Mouse (Mus musculus): ENCODE results near the gene Traf5.

Gene Traf5

GRCm38 (mm10) chr1:192090689-192091567, 1.4 kb downstream of the Traf5 start:
- DNase-seq, result no peak

- DNase-seq, result no peak
These were observed 2.1 kb downstream of the Traf5 start for GRCm38 (mm10) chr1:192090281-192090680.

- no peak for DNase-seq
These were observed 2.9 kb downstream of the Traf5 start for GRCm38 (mm10) chr1:192089208-192090166.

- DNase-seq, result no peak
These were observed 4.3 kb downstream of the Traf5 start for GRCm38 (mm10) chr1:192088011-192088410.

GRCm38 (mm10) chr1:192087098-192087497, 5.3 kb downstream of the Traf5 start:
- no peak for DNase-seq

- no peak for DNase-seq
These were observed 5.9 kb downstream of the Traf5 start for GRCm38 (mm10) chr1:192086279-192087037.

GRCm38 (mm10) chr1:192085218-192085617, 7.1 kb downstream of the Traf5 start:
- no peak for DNase-seq

- DNase-seq, result no peak
These were observed 9.7 kb downstream of the Traf5 start for GRCm38 (mm10) chr1:192082646-192083045.

- no peak for DNase-seq
These were observed 11.2 kb downstream of the Traf5 start for GRCm38 (mm10) chr1:192081129-192081528.

- DNase-seq, result no peak
These were observed 13.2 kb downstream of the Traf5 start for GRCm38 (mm10) chr1:192079121-192079520.

GRCm38 (mm10) chr1:192078406-192078805, 14.0 kb downstream of the Traf5 start:
- DNase-seq, result no peak

- DNase-seq, result no peak
These were observed 15.4 kb downstream of the Traf5 start for GRCm38 (mm10) chr1:192076796-192077535.

GRCm38 (mm10) chr1:192076101-192076500, 16.3 kb downstream of the Traf5 start:
- DNase-seq, result no peak

- DNase-seq, result no peak
These were observed 17.5 kb downstream of the Traf5 start for GRCm38 (mm10) chr1:192074824-192075223.

GRCm38 (mm10) chr1:192072426-192072825, 19.9 kb downstream of the Traf5 start:
- no peak for DNase-seq

GRCm38 (mm10) chr1:192070618-192071051, 21.7 kb downstream of the Traf5 start:
- DNase-seq, result no peak

GRCm38 (mm10) chr1:192069971-192070591, 22.3 kb downstream of the Traf5 start:
- no peak for DNase-seq

GRCm38 (mm10) chr1:192068188-192068587, 24.2 kb downstream of the Traf5 start:
- DNase-seq, result no peak

GRCm38 (mm10) chr1:192066956-192067355, 25.4 kb downstream of the Traf5 start:
- DNase-seq, result no peak

GRCm38 (mm10) chr1:192063209-192063946, 29.0 kb downstream of the Traf5 start:
- DNase-seq, result no peak

GRCm38 (mm10) chr1:192062682-192063081, 29.7 kb downstream of the Traf5 start:
- no peak for DNase-seq

All from cerebellum, adult 11 months (tissue).